Mouse (Mus musculus): ENCODE data around the gene Zkscan4. TPM values are rescaled to one million over a fixed set of nuclear protein-coding genes. Genes with fewer than 3 reads are reported as not detected.

Gene Zkscan4
- polyA plus RNA-seq (2017; shearing (Covaris generic)) = not detected

DNA sequence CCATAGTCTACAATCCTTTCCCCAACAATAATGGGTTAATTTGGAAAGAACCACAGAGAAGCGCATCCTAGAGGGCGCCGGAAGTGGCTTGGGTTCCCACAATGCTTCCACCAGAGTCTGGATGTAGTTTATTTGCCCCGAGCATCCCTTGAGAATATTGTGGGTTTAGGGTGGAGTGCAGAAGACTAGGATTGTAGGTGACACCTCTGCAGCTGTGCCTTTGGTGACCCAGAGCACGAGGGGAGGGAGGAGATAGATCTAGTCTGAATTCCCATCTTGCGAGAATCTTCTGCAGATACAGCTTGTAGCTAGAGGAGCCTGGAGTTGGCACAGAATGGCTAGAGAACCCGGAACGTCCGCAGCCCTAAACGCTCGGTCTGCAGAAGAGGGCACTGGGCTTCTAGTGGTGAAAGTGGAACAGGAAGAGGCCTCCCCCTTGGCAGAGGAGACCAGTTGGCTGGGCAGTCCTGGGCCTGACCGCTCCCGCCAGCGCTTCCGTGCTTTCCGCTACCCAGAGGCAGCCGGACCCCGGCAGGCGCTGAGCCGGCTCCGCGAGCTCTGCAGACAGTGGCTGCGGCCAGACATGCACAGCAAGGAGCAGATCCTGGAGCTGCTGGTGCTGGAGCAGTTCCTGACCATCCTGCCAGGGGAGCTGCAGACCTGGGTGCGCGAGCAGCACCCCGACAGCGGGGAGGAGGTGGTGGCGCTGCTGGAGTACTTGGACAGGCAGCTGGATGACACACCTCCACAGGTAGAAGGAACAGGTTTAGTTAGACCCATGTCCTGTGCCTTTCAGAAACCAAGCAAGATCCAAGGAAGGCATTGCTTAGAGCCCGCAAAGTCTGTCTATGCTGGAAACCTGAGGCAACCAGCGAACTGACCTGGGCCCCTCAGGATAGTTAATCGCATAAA lies at the start of gene Zkscan4, which contains the start of gene Gm10065:
Zkscan4 (plus strand) TSS at position 149 of the 912 bp plus-strand sequence.
Gm10065 (minus strand) TSS at position 683 of the 912 bp plus-strand sequence.

DNA sequence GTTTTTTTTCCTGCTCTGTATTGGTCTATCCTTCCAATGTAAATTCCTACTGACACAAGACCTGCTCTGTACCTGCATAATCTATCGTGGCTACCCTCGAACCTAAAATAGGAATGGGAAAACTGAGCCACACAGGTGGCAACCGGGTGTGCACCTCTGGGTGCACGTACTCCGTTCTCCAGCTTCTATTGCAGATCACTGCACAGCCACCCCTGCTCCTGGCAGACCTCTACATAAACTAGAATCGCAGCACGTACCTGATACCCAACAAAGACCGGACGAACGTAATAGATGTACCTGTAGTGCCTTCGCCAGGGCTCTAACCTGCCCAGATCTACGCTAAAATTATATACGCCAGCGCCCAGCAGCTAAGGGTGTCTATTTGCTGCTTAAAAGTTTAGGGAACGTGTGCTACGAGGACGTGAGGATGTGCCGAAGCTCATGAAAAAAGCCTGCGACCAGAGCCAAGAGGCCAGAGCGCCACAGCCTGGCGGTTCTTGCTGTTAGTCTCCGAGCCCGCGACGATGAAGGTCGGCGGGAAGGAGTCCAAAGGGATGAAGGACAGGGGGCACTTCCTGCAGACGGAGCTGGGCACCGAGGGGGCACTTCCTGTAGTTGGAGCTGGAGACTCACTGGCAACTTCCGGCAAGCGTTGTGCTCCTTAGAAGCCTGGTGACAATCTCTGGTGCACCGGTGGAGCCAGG lies 38.1 kb upstream of the Zkscan4 start, which contains the start of gene Pgbd1:
Pgbd1 (minus strand) TSS at position 556 of the 704 bp plus-strand sequence.

GRCm38 (mm10) chr13:21453449-21453848 lies 25.3 kb upstream of the Zkscan4 start, which contains the start of gene Zscan26:
Gene Zscan26 (minus strand): TSS chr13:21453730.

GRCm38 (mm10) chr13:21468061-21469019 lies 10.4 kb upstream of the Zkscan4 start, which contains the start of gene Nkapl:
Gene Nkapl (minus strand): TSS chr13:21468509.

GRCm38 (mm10) chr13:21495080-21495479 lies 16.4 kb downstream of the Zkscan4 start, which contains the start of gene AK157302:
Gene AK157302 (plus strand): TSS chr13:21495223.

DNA sequence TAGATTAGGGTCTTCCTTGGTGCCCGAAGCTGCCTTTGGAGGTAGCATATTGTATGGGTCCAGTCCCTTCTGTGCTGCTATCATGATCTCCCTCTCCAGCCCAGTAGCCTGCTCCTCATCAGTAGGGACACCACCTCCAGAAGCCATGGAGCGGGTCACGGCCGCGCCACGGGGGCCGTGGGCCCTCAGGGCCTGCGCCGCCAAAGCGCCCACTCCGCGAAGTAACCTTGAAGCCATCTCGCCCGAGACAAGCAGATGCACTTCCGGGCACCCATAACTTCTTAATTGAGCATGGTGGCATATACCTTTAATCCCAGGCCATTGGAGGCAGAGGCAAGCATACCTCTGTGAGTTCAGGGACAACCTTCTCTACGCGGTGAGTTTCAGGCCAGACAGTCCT lies 22.5 kb downstream of the Zkscan4 start, which contains the start of gene Gm11273:
Gm11273 (minus strand) TSS at position 237 of the 400 bp plus-strand sequence.

GRCm38 (mm10) chr13:21530781-21531201 lies 52.1 kb downstream of the Zkscan4 start, which contains the start of gene Zkscan8:
Gene Zkscan8 (minus strand): TSS chr13:21531120.

Other genes with a start within 250 kb of the Zkscan4 start
- 1 to 10 TPM in 1 of 2 experiments, under 1 TPM in 1; 0.22 to 1.7 TPM for gene Gpx5, start 186.2 kb upstream of the Zkscan4 start, polyA plus RNA-seq (2017; shearing (Covaris generic))
- gene Gpx6, start 166.8 kb upstream of the Zkscan4 start, polyA plus RNA-seq (2017; shearing (Covaris generic)) = under 1 TPM; 0.23 to 0.77 TPM
- not detected for gene Olfr1367, start 132.0 kb upstream of the Zkscan4 start, polyA plus RNA-seq (2017; shearing (Covaris generic))
- gene Zscan12, start 116.1 kb upstream of the Zkscan4 start, polyA plus RNA-seq (2017; shearing (Covaris generic)) = 10 to 100 TPM in 1 of 2 experiments, 1 to 10 TPM in 1; 8.3 to 13.5 TPM
- gene Zkscan3, start 76.2 kb upstream of the Zkscan4 start, polyA plus RNA-seq (2017; shearing (Covaris generic)) = 10 to 100 TPM; 57.4 to 65.7 TPM
- gene Pgbd1, start 37.8 kb upstream of the Zkscan4 start, polyA plus RNA-seq (2017; shearing (Covaris generic)) = under 1 TPM; 0.23 to 0.53 TPM
- gene Zscan26, start 25.2 kb upstream of the Zkscan4 start, polyA plus RNA-seq (2017; shearing (Covaris generic)) = 1 to 10 TPM; 7.6 to 7.7 TPM
- gene Nkapl, start 10.4 kb upstream of the Zkscan4 start, polyA plus RNA-seq (2017; shearing (Covaris generic)) = under 1 TPM; 0.11 to 0.44 TPM
- not detected for gene Gm10065, start 534 bp downstream of the Zkscan4 start, polyA plus RNA-seq (2017; shearing (Covaris generic))
- gene AK157302, start 16.3 kb downstream of the Zkscan4 start, polyA plus RNA-seq (2017; shearing (Covaris generic)) = under 1 TPM; 0.08 to 0.54 TPM
- 10 to 100 TPM; 10.6 to 16.4 TPM for gene Gm11273, start 22.5 kb downstream of the Zkscan4 start, polyA plus RNA-seq (2017; shearing (Covaris generic))
- 10 to 100 TPM in 1 of 2 experiments, 1 to 10 TPM in 1; 7.6 to 12.8 TPM for gene Zkscan8, start 52.2 kb downstream of the Zkscan4 start, polyA plus RNA-seq (2017; shearing (Covaris generic))
- gene Olfr1366, start 63.9 kb downstream of the Zkscan4 start, polyA plus RNA-seq (2017; shearing (Covaris generic)) = not detected
- gene Olfr1535, start 81.0 kb downstream of the Zkscan4 start, polyA plus RNA-seq (2017; shearing (Covaris generic)) = 1 to 10 TPM in 1 of 2 experiments, under 1 TPM in 1; 0.95 to 2.1 TPM
- not detected for gene Olfr1364, start 102.9 kb downstream of the Zkscan4 start, polyA plus RNA-seq (2017; shearing (Covaris generic))
- gene Olfr1362, start 135.1 kb downstream of the Zkscan4 start, polyA plus RNA-seq (2017; shearing (Covaris generic)) = not detected
- gene Olfr11, start 163.6 kb downstream of the Zkscan4 start, polyA plus RNA-seq (2017; shearing (Covaris generic)) = not detected
- gene Olfr1361, start 184.5 kb downstream of the Zkscan4 start, polyA plus RNA-seq (2017; shearing (Covaris generic)) = under 1 TPM in 1 of 2 experiments, not detected in 1; 0.60 TPM
- under 1 TPM in 1 of 2 experiments, not detected in 1; 0.21 TPM for gene Olfr1360, start 198.5 kb downstream of the Zkscan4 start, polyA plus RNA-seq (2017; shearing (Covaris generic))
- under 1 TPM in 1 of 2 experiments, not detected in 1; 0.71 TPM for gene Olfr1359, start 219.2 kb downstream of the Zkscan4 start, polyA plus RNA-seq (2017; shearing (Covaris generic))
- gene Hist1h2bl, start 237.2 kb downstream of the Zkscan4 start, polyA plus RNA-seq (2017; shearing (Covaris generic)) = 1 to 10 TPM in 1 of 2 experiments, not detected in 1; 1.4 TPM
- gene Hist1h2ai, start 237.5 kb downstream of the Zkscan4 start, polyA plus RNA-seq (2017; shearing (Covaris generic)) = 10 to 100 TPM; 14.1 to 15.1 TPM
- 1 to 10 TPM; 1.7 to 2.2 TPM for gene Hist1h3h, start 238.8 kb downstream of the Zkscan4 start, polyA plus RNA-seq (2017; shearing (Covaris generic))
- not detected for gene Hist1h2bm, start 243.1 kb downstream of the Zkscan4 start, polyA plus RNA-seq (2017; shearing (Covaris generic))

Data from inflammation-experienced regulatory T-cells (primary cell).